Mouse (Mus musculus) embryonic facial prominence, embryonic 11.5 days (tissue): ENCODE results near the gene Gm21083. TPM values are rescaled to one million over a fixed set of nuclear protein-coding genes. Genes with fewer than 3 reads are reported as not detected.
"Not testable (repeated sequence)": the region's sequence is repeated elsewhere in the genome, so short reads cannot be mapped to it uniquely, and the experiment has no call there.

Source experiments
- ATAC-seq: fragments of 200-750 bp; cut with Nextera tagmentation; replicated peaks from 2 replicates; pipeline ENCODE4 v1.8.0; 2017; ENCODE audit warnings: low read depth; ENCODE audit not compliant: insufficient number of reproducible peaks, low FRiP score, low TSS enrichment
- DNase-seq: peaks from one replicate; pipeline ENCODE4 v3.0.0-alpha.2; 2015; ENCODE audit warnings: low spot score
- H3K27ac ChIP-seq: fragments of 300-500 bp; sonication (generic); replicated peaks from 2 replicates; pipeline ENCODE4 v1.5.1; 2014; ENCODE audit warnings: mild to moderate bottlenecking, low read depth, low read length, control low read depth
- H3K27me3 ChIP-seq: fragments of 300-500 bp; sonication (generic); 2 replicates; pipeline ENCODE4 v1.6.1; 2014; ENCODE audit warnings: mild to moderate bottlenecking, low read length, moderate library complexity, mixed read lengths; ENCODE audit not compliant: control insufficient read depth, insufficient read depth
- H3K36me3 ChIP-seq: fragments of 300-500 bp; sonication (generic); replicated peaks from 2 replicates; pipeline ENCODE4 v1.6.1; 2014; ENCODE audit warnings: low read depth, mild to moderate bottlenecking, low read length, moderate library complexity, mixed read lengths; ENCODE audit not compliant: control insufficient read depth, insufficient read depth
- H3K4me1 ChIP-seq: fragments of 300-500 bp; sonication (generic); 2 replicates; pipeline ENCODE4 v1.6.1; 2014; ENCODE audit warnings: low read length, mixed read lengths; ENCODE audit not compliant: control insufficient read depth, insufficient read depth
- H3K4me2 ChIP-seq: fragments of 300-500 bp; sonication (generic); 2 replicates; pipeline ENCODE4 v1.6.1; 2014; ENCODE audit warnings: low read depth, mild to moderate bottlenecking, control low read depth, low read length, moderate library complexity
- H3K4me3 ChIP-seq: fragments of 300-500 bp; sonication (generic); 2 replicates; pipeline ENCODE4 v1.5.1; 2014; ENCODE audit warnings: low read depth, low read length, control low read depth
- H3K9ac ChIP-seq: fragments of 300-500 bp; sonication (generic); replicated peaks from 2 replicates; pipeline ENCODE4 v1.6.1; 2014; ENCODE audit warnings: mild to moderate bottlenecking, control low read depth, low read length
- H3K9me3 ChIP-seq: fragments of 300-500 bp; sonication (generic); replicated peaks from 2 replicates; pipeline ENCODE4 v1.6.1; 2016; ENCODE audit warnings: mild to moderate bottlenecking, low read length, inconsistent platforms, mixed read lengths; ENCODE audit not compliant: control insufficient read depth
- WGBS: fragments of 180-500 bp; shearing (Covaris S2); extraction: QIAGEN DNeasy Blood & Tissue Kit; methylation state at CpG from one replicate; pipeline ENCODE4 v1.1.7; 2014; 5-methylcytosine and 5-hydroxymethylcytosine counted together
- polyA plus RNA-seq: library from polyadenylated mRNA; unstranded; fragments of >200 nt; fragmentation: Nextera tagmentation; extraction: Ambion mirVana; gene quantifications from 2 replicates; pipeline ENCODE4 v1.2.1, GENCODE M21; 2014

The Gm21083 gene
- polyA plus RNA-seq, 1 experiment from 2014 or later, result not detected

DNA sequence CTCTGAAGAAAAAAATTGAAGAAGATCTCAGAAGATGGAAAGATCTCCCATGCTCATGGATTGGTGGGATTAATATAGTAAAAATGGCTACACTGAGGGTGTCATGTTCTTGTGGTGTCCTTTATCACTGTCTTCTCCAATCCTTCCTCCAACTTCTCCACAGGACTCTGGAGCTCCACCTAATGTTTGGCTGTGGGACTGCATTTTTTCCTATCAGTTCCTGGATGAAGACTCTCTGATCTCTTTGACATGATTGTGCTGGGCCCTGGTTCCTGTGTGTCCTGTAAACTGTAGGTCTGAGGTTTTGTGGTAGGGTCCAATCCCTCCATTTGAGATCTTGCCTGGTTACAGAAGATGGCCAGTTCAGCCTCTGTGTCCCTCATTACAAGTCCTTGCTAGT, 9.2 kb downstream of the Gm21083 start:
- H3K4me1 ChIP-seq, H3K4me3 ChIP-seq, DNase-seq, ATAC-seq, H3K9ac ChIP-seq, H3K9me3 ChIP-seq, H3K27me3 ChIP-seq, H3K27ac ChIP-seq, H3K36me3 ChIP-seq, H3K4me2 ChIP-seq: not testable (repeated sequence)

DNA sequence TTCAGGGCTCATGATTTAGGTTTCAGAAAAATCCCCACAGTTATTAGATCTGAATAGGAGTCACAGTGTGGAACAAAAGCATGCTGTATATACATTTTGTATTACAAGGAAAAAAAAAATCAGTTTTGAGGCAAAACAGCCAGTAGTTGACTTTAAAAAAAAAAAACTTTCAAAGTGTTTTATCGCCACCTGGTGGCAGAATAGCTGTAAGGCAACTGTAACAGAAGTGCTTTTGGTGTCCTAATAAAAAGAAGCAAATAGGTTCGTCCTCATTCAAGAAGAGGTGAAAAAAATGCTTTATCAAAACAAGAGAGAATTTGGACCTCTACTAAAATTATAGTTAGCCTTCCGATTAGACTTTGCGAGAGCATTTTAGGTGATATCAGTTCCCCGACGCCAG, 11.2 kb downstream of the Gm21083 start:
- H3K4me2 ChIP-seq, H3K27ac ChIP-seq, H3K4me1 ChIP-seq, H3K9ac ChIP-seq, H3K27me3 ChIP-seq, H3K4me3 ChIP-seq, H3K36me3 ChIP-seq, H3K9me3 ChIP-seq, ATAC-seq: not testable (repeated sequence)
- 37% methylated on average over 6 of the region's 6 CpGs for whole genome bisulfite sequencing
- DNase-seq, result peak; percentile 69

DNA sequence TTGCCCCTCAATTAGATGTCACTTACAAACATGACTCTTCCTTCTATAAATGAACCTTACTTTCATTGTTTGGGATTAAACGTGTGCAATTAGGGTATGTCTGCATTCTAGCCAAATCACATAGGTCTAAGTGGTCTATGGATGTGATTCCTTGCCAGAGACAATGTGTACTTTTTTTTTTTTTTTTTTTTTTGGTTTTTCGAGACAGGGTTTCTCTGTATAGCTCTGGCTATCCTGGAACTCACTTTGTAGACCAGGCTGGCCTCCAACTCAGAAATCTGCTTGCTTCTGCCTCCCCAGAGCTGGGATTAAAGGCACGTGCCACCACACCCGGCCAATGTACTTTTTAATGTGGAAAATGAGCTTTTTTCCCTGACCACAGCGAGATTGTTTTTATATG, 13.5 kb downstream of the Gm21083 start:
- not testable (repeated sequence) for H3K4me2 ChIP-seq, DNase-seq, H3K36me3 ChIP-seq, H3K9me3 ChIP-seq, H3K4me1 ChIP-seq, H3K27ac ChIP-seq, H3K9ac ChIP-seq, ATAC-seq, H3K4me3 ChIP-seq, H3K27me3 ChIP-seq
- 56% methylated on average over 5 of the region's 5 CpGs for WGBS

DNA sequence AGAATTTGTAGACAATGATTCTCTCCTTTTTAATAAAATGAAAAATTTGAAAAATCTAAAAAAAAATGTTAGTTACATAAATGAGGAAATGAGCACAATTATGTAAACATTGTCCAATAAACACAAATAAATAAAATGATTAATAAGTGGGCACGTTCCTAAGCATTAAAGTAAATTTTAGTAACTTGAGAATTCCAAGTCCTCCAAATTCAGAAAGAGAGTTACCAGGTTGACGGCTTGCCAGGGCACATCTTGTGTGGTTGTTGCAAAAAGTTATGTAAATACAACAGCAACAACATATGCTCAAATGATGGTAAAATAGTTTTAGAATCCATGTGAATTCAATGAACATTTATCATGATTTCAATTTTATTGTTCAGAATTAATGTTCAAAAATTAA, 14.4 kb downstream of the Gm21083 start:
- DNase-seq, H3K27me3 ChIP-seq, H3K36me3 ChIP-seq, H3K9me3 ChIP-seq, H3K9ac ChIP-seq, H3K4me1 ChIP-seq, H3K4me3 ChIP-seq, ATAC-seq, H3K4me2 ChIP-seq, H3K27ac ChIP-seq: not testable (repeated sequence)
- WGBS, result 71% methylated on average over 2 of the region's 2 CpGs

- not testable (repeated sequence) for H3K9ac ChIP-seq
Observed at GRCm38 (mm10) chr5:15598831-15599230, 21.7 kb downstream of the Gm21083 start.

DNA sequence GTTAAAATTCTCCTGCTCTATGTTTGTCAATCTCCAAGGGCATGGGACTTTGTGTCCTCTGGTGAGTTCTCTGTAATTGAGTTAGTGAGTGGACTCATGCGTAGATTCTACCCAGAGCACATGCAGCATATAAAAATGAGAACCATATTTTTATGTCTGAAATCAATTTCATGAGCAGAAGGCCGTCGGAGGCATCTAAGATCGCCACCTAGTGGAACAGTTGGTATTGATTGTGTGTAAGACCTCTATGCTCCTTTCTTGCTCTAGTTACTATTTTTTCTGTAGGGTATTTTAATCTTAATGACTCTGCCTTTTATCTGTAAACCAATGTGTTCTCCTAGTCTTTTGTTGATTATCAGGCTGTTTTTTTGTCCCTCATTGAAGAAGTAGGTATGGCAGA, 23.2 kb downstream of the Gm21083 start:
- not testable (repeated sequence) for ATAC-seq, H3K4me3 ChIP-seq, H3K36me3 ChIP-seq, H3K27ac ChIP-seq, H3K4me1 ChIP-seq, H3K9ac ChIP-seq, H3K27me3 ChIP-seq, H3K4me2 ChIP-seq, H3K9me3 ChIP-seq
- DNase-seq, result peak; percentile 39
- WGBS, result 36% methylated on average over 4 of the region's 4 CpGs

More at GRCm38 (mm10) chr5:15598831-15599230, 21.7 kb downstream of the Gm21083 start:
- H3K4me3 ChIP-seq, H3K4me2 ChIP-seq, DNase-seq, H3K27me3 ChIP-seq, ATAC-seq, H3K4me1 ChIP-seq, H3K9me3 ChIP-seq, H3K27ac ChIP-seq, H3K36me3 ChIP-seq: not testable (repeated sequence)

DNA sequence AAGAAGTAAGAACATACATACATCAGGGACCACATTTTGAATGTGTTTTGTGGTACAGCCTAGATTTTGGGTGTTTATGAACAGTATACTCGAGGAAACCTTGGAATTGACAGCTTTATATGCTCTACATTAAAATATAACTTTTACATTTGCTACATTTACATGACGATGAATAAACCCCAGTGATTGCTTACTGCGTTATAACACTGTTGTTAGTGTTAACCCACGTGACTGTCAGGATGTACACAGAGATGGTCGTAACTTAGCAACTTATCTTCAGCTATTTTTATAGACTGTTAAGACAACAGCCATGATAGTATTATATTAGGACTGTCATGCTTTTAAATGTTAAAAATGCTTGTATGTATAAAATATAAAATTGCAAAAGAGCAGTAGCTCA, 24.3 kb downstream of the Gm21083 start:
- H3K4me1 ChIP-seq, H3K9me3 ChIP-seq, H3K36me3 ChIP-seq, H3K27me3 ChIP-seq, DNase-seq, H3K4me3 ChIP-seq, H3K9ac ChIP-seq, H3K4me2 ChIP-seq, H3K27ac ChIP-seq: not testable (repeated sequence)
- WGBS, result 60% methylated on average over 5 of the region's 5 CpGs
- ATAC-seq, result peak; percentile 48; the same call in 1 of the 2 replicates

- H3K4me2 ChIP-seq, ATAC-seq, H3K4me3 ChIP-seq, H3K27ac ChIP-seq, H3K27me3 ChIP-seq, H3K9ac ChIP-seq, DNase-seq, H3K36me3 ChIP-seq, H3K4me1 ChIP-seq: not testable (repeated sequence)
- WGBS, result 70% methylated on average over 3 of the region's 3 CpGs
- peaks cover 11% of the 10 kb centered on the region for H3K9me3 ChIP-seq
Observed at GRCm38 (mm10) chr5:15601960-15602359, 24.8 kb downstream of the Gm21083 start.
